Mouse (Mus musculus) kidney, embryonic 14.5 days (tissue): ENCODE results near the gene Epb41. TPM values are rescaled to one million over a fixed set of nuclear protein-coding genes. Genes with fewer than 3 reads are reported as not detected.

Source experiments
- ATAC-seq: fragments of 200-750 bp; cut with Nextera tagmentation; 2 replicates; pipeline ENCODE4 v1.8.0; 2017; ENCODE audit warnings: moderate number of reproducible peaks, mild to moderate bottlenecking, moderate TSS enrichment, moderate library complexity; ENCODE audit not compliant: low FRiP score, low TSS enrichment
- H3K27ac ChIP-seq: fragments of 300-500 bp; sonication (generic); 2 replicates; pipeline ENCODE4 v1.5.1; 2014; ENCODE audit warnings: low read depth, mild to moderate bottlenecking, low read length, moderate library complexity, mixed read lengths
- H3K27me3 ChIP-seq: fragments of 300-500 bp; sonication (generic); 2 replicates; pipeline ENCODE4 v1.6.1; 2014; ENCODE audit warnings: mild to moderate bottlenecking, low read length; ENCODE audit not compliant: control insufficient read depth, insufficient read depth
- H3K36me3 ChIP-seq: fragments of 300-500 bp; sonication (generic); 2 replicates; pipeline ENCODE4 v1.6.1; 2014; ENCODE audit warnings: low read length, mixed read lengths; ENCODE audit not compliant: control insufficient read depth, insufficient read depth
- H3K4me1 ChIP-seq: fragments of 300-500 bp; sonication (generic); 2 replicates; pipeline ENCODE4 v1.6.1; 2014; ENCODE audit warnings: low read length, mixed read lengths; ENCODE audit not compliant: control insufficient read depth, insufficient read depth
- H3K4me2 ChIP-seq: fragments of 300-500 bp; sonication (generic); replicated peaks from 2 replicates; pipeline ENCODE4 v1.6.1; 2014; ENCODE audit warnings: low read depth, mild to moderate bottlenecking, low read length
- H3K4me3 ChIP-seq: fragments of 300-500 bp; sonication (generic); 2 replicates; pipeline ENCODE4 v1.5.1; 2014; ENCODE audit warnings: mild to moderate bottlenecking, low read length
- H3K9ac ChIP-seq: fragments of 300-500 bp; sonication (generic); 2 replicates; pipeline ENCODE4 v1.6.1; 2014; ENCODE audit warnings: low read depth, mild to moderate bottlenecking, low read length, moderate library complexity
- H3K9me3 ChIP-seq: fragments of 300-500 bp; sonication (generic); 2 replicates; pipeline ENCODE4 v1.6.1; 2016; ENCODE audit warnings: low read length; ENCODE audit not compliant: control insufficient read depth
- WGBS: fragments of 180-500 bp; shearing (Covaris S2); extraction: QIAGEN DNeasy Blood & Tissue Kit; methylation state at CpG from one replicate; pipeline ENCODE4 v1.1.7; 2014; 5-methylcytosine and 5-hydroxymethylcytosine counted together
- polyA plus RNA-seq: library from polyadenylated mRNA; unstranded; fragments of >200 nt; fragmentation: Nextera tagmentation; extraction: Ambion mirVana; gene quantifications from 2 replicates; pipeline ENCODE4 v1.2.1, GENCODE M21; 2014

The Epb41 gene
- polyA plus RNA-seq, 1 experiment from 2014 or later, result 78.5 TPM

- Histone ChIP-seq H3K9ac (no peak overlapping the region), H3K36me3 (no peaks in the 10 kb centered on the region), H3K4me3 (no peak overlapping the region), H3K27ac (no peak overlapping the region), H3K9me3 (no peaks in the 10 kb centered on the region), H3K27me3 (no peaks in the 10 kb centered on the region), H3K4me1 (no peaks in the 10 kb centered on the region), H3K4me2 (no peak overlapping the region)
- no peak for ATAC-seq
- WGBS, result 80% methylated on average over 5 of the region's 5 CpGs
Observed at GRCm38 (mm10) chr4:132099548-132099947, 24.4 kb upstream of the Epb41 start.

GRCm38 (mm10) chr4:132095043-132095442 is 19.9 kb upstream of the Epb41 start:
- H3K27ac ChIP-seq, result no peak overlapping the region
- H3K36me3 ChIP-seq, result no peaks in the 10 kb centered on the region
- ATAC-seq, result no peak
- no peak overlapping the region for H3K4me3 ChIP-seq
- H3K4me1 ChIP-seq, result no peaks in the 10 kb centered on the region
- H3K9me3 ChIP-seq, result no peaks in the 10 kb centered on the region
- no peak overlapping the region for H3K9ac ChIP-seq
- WGBS, result 83% methylated on average over 7 of the region's 7 CpGs
- H3K4me2 ChIP-seq, result no peak overlapping the region
- no peaks in the 10 kb centered on the region for H3K27me3 ChIP-seq

- 81% methylated on average over 5 of the region's 5 CpGs for WGBS
- no peak for ATAC-seq
- H3K4me2 ChIP-seq, result no peak overlapping the region
- no peaks in the 10 kb centered on the region for H3K4me1 ChIP-seq
- no peak overlapping the region for H3K27ac ChIP-seq
- H3K4me3 ChIP-seq, result no peak overlapping the region
- H3K27me3 ChIP-seq, result no peaks in the 10 kb centered on the region
- no peak overlapping the region for H3K9ac ChIP-seq
- no peaks in the 10 kb centered on the region for H3K9me3 ChIP-seq
- no peaks in the 10 kb centered on the region for H3K36me3 ChIP-seq
Observed at GRCm38 (mm10) chr4:132093928-132094327, 18.8 kb upstream of the Epb41 start.

GRCm38 (mm10) chr4:132093136-132093535 is 18.0 kb upstream of the Epb41 start:
- Histone ChIP-seq H3K27me3 (no peaks in the 10 kb centered on the region), H3K9ac (no peak overlapping the region), H3K4me3 (no peak overlapping the region), H3K27ac (no peak overlapping the region), H3K4me1 (no peaks in the 10 kb centered on the region), H3K36me3 (no peaks in the 10 kb centered on the region), H3K9me3 (no peaks in the 10 kb centered on the region), H3K4me2 (no peak overlapping the region)
- 68% methylated on average over 6 of the region's 6 CpGs for WGBS
- ATAC-seq, result no peak

GRCm38 (mm10) chr4:132088921-132089320 is 13.8 kb upstream of the Epb41 start:
- Histone ChIP-seq H3K4me3 (no peak overlapping the region), H3K27ac (no peak overlapping the region), H3K4me1 (no peaks in the 10 kb centered on the region), H3K27me3 (no peaks in the 10 kb centered on the region), H3K36me3 (no peaks in the 10 kb centered on the region), H3K9me3 (no peaks in the 10 kb centered on the region), H3K4me2 (no peak overlapping the region), H3K9ac (no peak overlapping the region)
- 20% methylated on average over 7 of the region's 7 CpGs for WGBS
- 0 out of 2 replicates have a peak, but pooled peaks have one; percentile 32 for ATAC-seq

- WGBS, result 86% methylated on average over 7 of the region's 7 CpGs
Observed at GRCm38 (mm10) chr4:132085114-132085513, 10.0 kb upstream of the Epb41 start.

GRCm38 (mm10) chr4:132080492-132080983 is 5.4 kb upstream of the Epb41 start:
- no peak for ATAC-seq
- Histone ChIP-seq H3K27me3 (no peaks in the 10 kb centered on the region), H3K9me3 (no peaks in the 10 kb centered on the region), H3K4me2 (no peak overlapping the region), H3K36me3 (no peaks in the 10 kb centered on the region), H3K4me1 (0 out of 2 replicates have a peak, but pooled peaks cover 4% of the 10 kb centered on the region), H3K4me3 (no peak overlapping the region), H3K9ac (no peak overlapping the region), H3K27ac (no peak overlapping the region)
- WGBS, result 57% methylated on average over 4 of the region's 4 CpGs

More at GRCm38 (mm10) chr4:132085114-132085513, 10.0 kb upstream of the Epb41 start:
- H3K4me2 ChIP-seq, result no peak overlapping the region
- ATAC-seq, result no peak
- H3K27me3 ChIP-seq, result no peaks in the 10 kb centered on the region
- H3K9ac ChIP-seq, result no peak overlapping the region
- no peaks in the 10 kb centered on the region for H3K9me3 ChIP-seq
- H3K36me3 ChIP-seq, result no peaks in the 10 kb centered on the region
- H3K27ac ChIP-seq, result no peak overlapping the region
- no peak overlapping the region for H3K4me3 ChIP-seq
- H3K4me1 ChIP-seq, result no peaks in the 10 kb centered on the region

- no peak overlapping the region for H3K27ac ChIP-seq
- no peak overlapping the region for H3K9ac ChIP-seq
- peaks cover 3% of the 10 kb centered on the region; the same call in 1 of the 2 replicates for H3K27me3 ChIP-seq
- 0 out of 2 replicates have a peak, but pooled peaks cover 4% of the 10 kb centered on the region for H3K4me1 ChIP-seq
- no peak overlapping the region for H3K4me3 ChIP-seq
- no peak for ATAC-seq
- 13% methylated on average over 19 of the region's 19 CpGs for WGBS
- H3K4me2 ChIP-seq, result no peak overlapping the region
- no peaks in the 10 kb centered on the region for H3K9me3 ChIP-seq
- no peaks in the 10 kb centered on the region for H3K36me3 ChIP-seq
Observed at GRCm38 (mm10) chr4:132079555-132080275, 4.6 kb upstream of the Epb41 start.

- Histone ChIP-seq H3K9ac (no peak overlapping the region), H3K36me3 (no peaks in the 10 kb centered on the region), H3K9me3 (no peaks in the 10 kb centered on the region), H3K4me2 (no peak overlapping the region), H3K4me3 (no peak overlapping the region), H3K27me3 (peaks cover 3% of the 10 kb centered on the region; the same call in 1 of the 2 replicates), H3K27ac (no peak overlapping the region), H3K4me1 (0 out of 2 replicates have a peak, but pooled peaks cover 4% of the 10 kb centered on the region)
- WGBS, result 73% methylated on average over 7 of the region's 7 CpGs
- ATAC-seq, result no peak
Observed at GRCm38 (mm10) chr4:132078296-132078714, 3.2 kb upstream of the Epb41 start.
